Mouse (Mus musculus): ENCODE results near the gene Scgb2b2. TPM values are rescaled to one million over a fixed set of nuclear protein-coding genes. Genes with fewer than 3 reads are reported as not detected.

The Scgb2b2 gene
- not detected for polyA plus RNA-seq (2012; fragmentation: generic; extraction: Trizol)
- long read RNA-seq, experiment 1, result 0 reads
- long read RNA-seq, experiment 2, result 0 reads

DNA sequence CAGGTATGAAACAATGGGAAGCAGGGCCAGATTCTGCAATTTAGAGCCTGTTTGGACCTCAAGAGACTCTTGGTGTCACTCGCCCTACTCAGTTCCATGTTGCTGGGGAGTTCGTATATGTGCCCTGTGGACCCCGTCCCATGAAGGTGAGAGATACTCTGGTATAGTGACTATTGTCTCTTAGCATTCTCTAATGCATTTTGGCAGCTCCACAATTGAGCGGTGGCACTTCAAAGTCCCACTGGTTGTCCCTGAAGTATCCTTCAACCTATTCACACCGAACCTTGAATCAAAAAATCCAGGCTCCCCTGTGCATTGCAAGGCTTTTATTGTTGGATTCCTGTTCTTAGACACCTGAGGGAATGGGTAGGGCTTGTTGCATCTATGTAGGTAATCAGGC, at the start of gene Scgb2b2:
Gene Scgb2b2, plus strand, starts transcription at position 301 of the 400 bp plus-strand sequence.
- H3K27me3 ChIP-seq (ENCODE audit: control insufficient read depth, insufficient read depth, insufficient read length), result no peaks in the 10 kb centered on the region
- H3K79me2 ChIP-seq (ENCODE audit: control insufficient read depth, insufficient read depth), result no peaks in the 10 kb centered on the region
- H3K4me3 ChIP-seq (ENCODE audit: insufficient read depth, poor library complexity, severe bottlenecking), result no peak within 1 kb of the TSS
- no peaks in the 10 kb centered on the region for H3K79me3 ChIP-seq (ENCODE audit: low read depth)
- TF ChIP-seq MYOD1 (IDR thresholded peaks at IDR 0.05; ENCODE audit: control insufficient read depth, insufficient read length, low read depth) (no peak), CTCF (IDR thresholded peaks at IDR 0.05; ENCODE audit: control insufficient read depth, insufficient read depth, insufficient read length) (no peak), CEBPB (IDR thresholded peaks at IDR 0.05; ENCODE audit: low read depth) (no peak), MYOG (IDR thresholded peaks at IDR 0.05; ENCODE audit: control insufficient read depth, extremely low read depth, insufficient read length) (no peak), FOSL1 (IDR thresholded peaks at IDR 0.05; ENCODE audit: insufficient read depth, low read length, poor library complexity, severe bottlenecking) (no peak), MAX (IDR thresholded peaks at IDR 0.05) (no peak), USF1 (IDR thresholded peaks at IDR 0.05; ENCODE audit: low read depth) (no peak)
- no peak within 1 kb of the TSS for H3ac ChIP-seq (ENCODE audit: control insufficient read depth, insufficient read length, low read depth)
- H3K36me3 ChIP-seq (ENCODE audit: control insufficient read depth, insufficient read depth), result no peaks in the 10 kb centered on the region

DNA sequence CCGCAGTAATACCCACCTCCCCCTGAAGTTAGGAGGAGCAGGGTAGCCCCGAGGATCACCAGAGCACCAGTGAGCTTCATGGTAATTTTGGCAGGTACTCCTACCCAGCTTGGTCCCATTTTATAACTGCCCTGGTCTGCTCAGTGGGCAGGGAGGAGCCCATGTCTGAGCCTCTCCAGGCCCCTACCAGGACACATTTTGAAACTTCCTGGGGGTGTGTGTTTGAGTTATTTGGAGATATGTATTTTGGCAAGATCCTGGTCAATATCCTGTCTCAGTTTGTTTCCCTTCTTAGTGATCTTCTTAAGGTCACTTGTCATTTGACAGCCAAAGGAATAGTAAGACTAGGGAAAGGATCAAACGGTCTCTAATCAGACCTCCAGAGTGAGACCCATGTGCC, 1.4 kb downstream of the Scgb2b2 start, which contains the start of gene Scgb1b2:
Gene Scgb1b2, minus strand, starts transcription at position 101 of the 400 bp plus-strand sequence.
- H3K4me3 ChIP-seq (ENCODE audit: insufficient read depth, poor library complexity, severe bottlenecking), result no peak within 1 kb of the TSS
- no peaks in the 10 kb centered on the region for H3K79me3 ChIP-seq (ENCODE audit: low read depth)
- H3K27me3 ChIP-seq (ENCODE audit: control insufficient read depth, insufficient read depth, insufficient read length), result no peaks in the 10 kb centered on the region
- no peaks in the 10 kb centered on the region for H3K79me2 ChIP-seq (ENCODE audit: control insufficient read depth, insufficient read depth)
- TF ChIP-seq MYOG (IDR thresholded peaks at IDR 0.05; ENCODE audit: control insufficient read depth, extremely low read depth, insufficient read length) (no peak), FOSL1 (IDR thresholded peaks at IDR 0.05; ENCODE audit: insufficient read depth, low read length, poor library complexity, severe bottlenecking) (no peak), MAX (IDR thresholded peaks at IDR 0.05) (no peak), CEBPB (IDR thresholded peaks at IDR 0.05; ENCODE audit: low read depth) (no peak), USF1 (IDR thresholded peaks at IDR 0.05; ENCODE audit: low read depth) (no peak), MYOD1 (IDR thresholded peaks at IDR 0.05; ENCODE audit: control insufficient read depth, insufficient read length, low read depth) (no peak), CTCF (IDR thresholded peaks at IDR 0.05; ENCODE audit: control insufficient read depth, insufficient read depth, insufficient read length) (no peak)
- H3ac ChIP-seq (ENCODE audit: control insufficient read depth, insufficient read length, low read depth), result no peak within 1 kb of the TSS
- no peaks in the 10 kb centered on the region for H3K36me3 ChIP-seq (ENCODE audit: control insufficient read depth, insufficient read depth)

Other genes with a start within 250 kb of the Scgb2b2 start
- 103 TPM for gene Fxyd5, start 248.0 kb upstream of the Scgb2b2 start, polyA plus RNA-seq (2012; fragmentation: generic; extraction: Trizol)
- not detected for gene Fxyd7, start 239.0 kb upstream of the Scgb2b2 start, polyA plus RNA-seq (2012; fragmentation: generic; extraction: Trizol)
- 0.55 TPM for gene Fxyd1, start 233.3 kb upstream of the Scgb2b2 start, polyA plus RNA-seq (2012; fragmentation: generic; extraction: Trizol)
- 0.02 TPM for gene Lgi4, start 231.2 kb upstream of the Scgb2b2 start, polyA plus RNA-seq (2012; fragmentation: generic; extraction: Trizol)
- 0.04 TPM for gene Fxyd3, start 213.8 kb upstream of the Scgb2b2 start, polyA plus RNA-seq (2012; fragmentation: generic; extraction: Trizol)
- gene Hpn, start 175.2 kb upstream of the Scgb2b2 start, polyA plus RNA-seq (2012; fragmentation: generic; extraction: Trizol), result not detected
- gene Scn1b, start 163.5 kb upstream of the Scgb2b2 start, polyA plus RNA-seq (2012; fragmentation: generic; extraction: Trizol), result 2.3 TPM
- 17.9 TPM for gene Gramd1a, start 134.6 kb upstream of the Scgb2b2 start, polyA plus RNA-seq (2012; fragmentation: generic; extraction: Trizol)
- not detected for gene Scgb1b2, start 1.3 kb downstream of the Scgb2b2 start, polyA plus RNA-seq (2012; fragmentation: generic; extraction: Trizol)
- gene Scgb2b3, start 71.6 kb downstream of the Scgb2b2 start, polyA plus RNA-seq (2012; fragmentation: generic; extraction: Trizol), result not detected
- not detected for gene Scgb1b3, start 85.1 kb downstream of the Scgb2b2 start, polyA plus RNA-seq (2012; fragmentation: generic; extraction: Trizol)

All from C2C12 (cell line).